Mouse (Mus musculus): ENCODE data around the gene Dstyk.

Gene Dstyk

GRCm38 (mm10) chr1:132388813-132389803 is 28.2 kb upstream of the Dstyk start:
- no peak for DNase-seq (ENCODE audit: low read depth, low spot score)

GRCm38 (mm10) chr1:132389886-132390585 is 27.3 kb upstream of the Dstyk start:
- peak; percentile 35 for DNase-seq (ENCODE audit: low read depth, low spot score)

GRCm38 (mm10) chr1:132390691-132391579 is 26.4 kb upstream of the Dstyk start, which contains the start of gene Tmcc2:
Gene Tmcc2, minus strand, starts transcription at chr1:132391281.
- DNase-seq (ENCODE audit: low read depth, low spot score), result peak; percentile 17

- DNase-seq (ENCODE audit: low read depth, low spot score), result peak; percentile 75
These were observed 25.8 kb upstream of the Dstyk start for GRCm38 (mm10) chr1:132391580-132392022.

- no peak for DNase-seq (ENCODE audit: low read depth, low spot score)
These were observed 24.5 kb upstream of the Dstyk start for GRCm38 (mm10) chr1:132392872-132393271.

- DNase-seq (ENCODE audit: low read depth, low spot score), result no peak
These were observed 20.6 kb upstream of the Dstyk start for GRCm38 (mm10) chr1:132396705-132397104.

- DNase-seq (ENCODE audit: low read depth, low spot score), result no peak
These were observed 16.8 kb upstream of the Dstyk start for GRCm38 (mm10) chr1:132400538-132400937.

- DNase-seq (ENCODE audit: low read depth, low spot score), result no peak
These were observed 15.5 kb upstream of the Dstyk start for GRCm38 (mm10) chr1:132401843-132402242.

- DNase-seq (ENCODE audit: low read depth, low spot score), result no peak
These were observed 6.7 kb upstream of the Dstyk start for GRCm38 (mm10) chr1:132410657-132411056.

GRCm38 (mm10) chr1:132416244-132416942 is 962 bp upstream of the Dstyk start:
- no peak for DNase-seq (ENCODE audit: low read depth, low spot score)

- no peak for DNase-seq (ENCODE audit: low read depth, low spot score)
These were observed 438 bp upstream of the Dstyk start for GRCm38 (mm10) chr1:132416943-132417290.

- no peak for DNase-seq (ENCODE audit: low read depth, low spot score)
These were observed 2.9 kb downstream of the Dstyk start for GRCm38 (mm10) chr1:132420206-132420605.

- no peak for DNase-seq (ENCODE audit: low read depth, low spot score)
These were observed 3.3 kb downstream of the Dstyk start for GRCm38 (mm10) chr1:132420662-132421061.

GRCm38 (mm10) chr1:132422912-132423696 is 5.7 kb downstream of the Dstyk start:
- no peak for DNase-seq (ENCODE audit: low read depth, low spot score)

GRCm38 (mm10) chr1:132425600-132425999 is 8.2 kb downstream of the Dstyk start:
- no peak for DNase-seq (ENCODE audit: low read depth, low spot score)

- peak; percentile 40 for DNase-seq (ENCODE audit: low read depth, low spot score)
These were observed 13.5 kb downstream of the Dstyk start for GRCm38 (mm10) chr1:132430818-132431217.

- DNase-seq (ENCODE audit: low read depth, low spot score), result no peak
These were observed 14.4 kb downstream of the Dstyk start for GRCm38 (mm10) chr1:132431716-132432115.

- DNase-seq (ENCODE audit: low read depth, low spot score), result no peak
These were observed 16.0 kb downstream of the Dstyk start for GRCm38 (mm10) chr1:132433349-132433748.

GRCm38 (mm10) chr1:132434032-132434431 is 16.7 kb downstream of the Dstyk start:
- DNase-seq (ENCODE audit: low read depth, low spot score), result no peak

GRCm38 (mm10) chr1:132436320-132436958 is 19.1 kb downstream of the Dstyk start:
- DNase-seq (ENCODE audit: low read depth, low spot score), result no peak

Measured in forelimb bud, embryonic 11.5 days (tissue).